Comparison of ENCODE assay signal across 12 mouse cellular contexts in the genomic region with DNA sequence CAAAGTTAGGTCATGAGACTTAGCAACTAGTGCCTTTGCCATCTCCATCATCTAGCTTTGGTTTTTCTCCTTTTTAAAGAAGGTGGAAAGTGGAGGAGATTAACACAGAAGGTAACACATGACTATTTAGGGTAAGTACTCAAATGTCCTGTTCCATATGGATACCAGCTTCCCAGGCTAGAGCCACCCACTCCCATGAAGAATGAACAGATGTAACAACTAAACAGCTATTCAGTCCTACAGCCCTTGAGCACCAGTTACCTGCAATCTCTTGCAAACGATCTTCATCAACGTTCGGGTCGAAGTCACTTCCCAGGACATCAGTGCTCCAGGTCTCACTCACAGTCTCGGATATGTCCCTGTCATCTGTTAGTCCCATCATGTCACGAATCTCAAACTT.
"Had no signal": no experiment of that assay in that cellular context is flagged by ENCODE, and none has a peak within 500 bp of the region (broad histone marks: within the 10 kb centered on the region; RNA-seq: fewer than 3 reads in every experiment).

No protein-coding gene starts in this region.

- DNase-seq: retina, postnatal 1 day; right cerebral cortex, adult 18-20 months; right cerebral cortex, postnatal 14 days; right cerebral cortex, postnatal 25 days; right cerebral cortex, postnatal 4 days; spleen, adult 18-20 months; thymus, adult 18-20 months; thymus, adult 2 months; thymus, postnatal 14 days; thymus, postnatal 25 days; thymus, postnatal 36 days; thymus, postnatal 4 days had no signal
